Mouse (Mus musculus) MEL (cell line): ENCODE results near the gene Mrps34.

Experiments
- BHLHE40 ChIP-seq: IDR thresholded peaks from 2 replicates; pipeline ENCODE4 v1.6.1; 2012; ENCODE audit warnings: low read depth, mild to moderate bottlenecking, inconsistent platforms, low read length, improper control_type of control experiment, borderline replicate concordance
- CTCF ChIP-seq, 3 experiments: IDR thresholded peaks in 2 of 3; conservative IDR thresholded peaks in 1 of 3; 2 replicates each; pipeline ENCODE4 v1.5.1; 2011 to 2012; ENCODE audit warnings: low read length in 3 of 3, low read depth in 2 of 3, mild to moderate bottlenecking in 2 of 3, improper control_type of control experiment in 1 of 3, inconsistent platforms in 1 of 3, mixed read lengths in 1 of 3, moderate library complexity in 1 of 3; ENCODE audit not compliant: control insufficient read depth in 1 of 3, insufficient read depth in 1 of 3, poor library complexity in 1 of 3, severe bottlenecking in 1 of 3
- EP300 ChIP-seq, 2 experiments: IDR thresholded peaks; 2 replicates each; pipeline ENCODE4 v1.6.1; 2011; ENCODE audit warnings: improper control_type of control experiment in 2 of 2, low read length in 2 of 2, low read depth in 1 of 2, mild to moderate bottlenecking in 1 of 2
- MAFK ChIP-seq: IDR thresholded peaks from 2 replicates; pipeline ENCODE4 v1.6.1; 2011; ENCODE audit warnings: low read depth, mild to moderate bottlenecking, low read length, improper control_type of control experiment, borderline replicate concordance
- MAX ChIP-seq: IDR thresholded peaks from 2 replicates; pipeline ENCODE4 v1.6.1; 2011; ENCODE audit warnings: low read length, improper control_type of control experiment
- MAZ ChIP-seq: IDR thresholded peaks from 2 replicates; pipeline ENCODE4 v1.6.1; 2012; ENCODE audit warnings: low read depth, mild to moderate bottlenecking, inconsistent platforms, low read length, improper control_type of control experiment
- MEF2A ChIP-seq: IDR thresholded peaks from 2 replicates; pipeline ENCODE4 v1.6.1; 2014; ENCODE audit warnings: low read depth, mild to moderate bottlenecking, inconsistent platforms, low read length, improper control_type of control experiment; ENCODE audit not compliant: poor library complexity, insufficient replicate concordance, severe bottlenecking; ENCODE audit errors: extremely low read depth
- POLR2A ChIP-seq, 2 experiments: IDR thresholded peaks; 2 replicates each; pipeline ENCODE4 v1.6.1; 2011 to 2012; ENCODE audit warnings: low read length in 2 of 2, mild to moderate bottlenecking in 2 of 2, control low read depth in 1 of 2, improper control_type of control experiment in 1 of 2, low read depth in 1 of 2, moderate library complexity in 1 of 2; ENCODE audit not compliant: control insufficient read depth in 1 of 2, insufficient read depth in 1 of 2, poor library complexity in 1 of 2
- POLR2AphosphoS2 ChIP-seq: IDR thresholded peaks from 2 replicates; pipeline ENCODE4 v1.6.1; 2011; ENCODE audit warnings: low read length, improper control_type of control experiment
- RAD21 ChIP-seq: IDR thresholded peaks from 2 replicates; pipeline ENCODE4 v1.6.1; 2011; ENCODE audit warnings: mild to moderate bottlenecking, low read depth, low read length, improper control_type of control experiment
- USF1 ChIP-seq: IDR thresholded peaks from 2 replicates; pipeline ENCODE4 v1.6.1; 2014; ENCODE audit warnings: low read depth, mild to moderate bottlenecking, inconsistent platforms, low read length, improper control_type of control experiment, moderate library complexity
- USF2 ChIP-seq, 2 experiments: IDR thresholded peaks; 2 replicates each; pipeline ENCODE4 v1.6.1; 2011 to 2012; ENCODE audit warnings: improper control_type of control experiment in 2 of 2, low read length in 2 of 2, borderline replicate concordance in 1 of 2, inconsistent platforms in 1 of 2, low read depth in 1 of 2, mild to moderate bottlenecking in 1 of 2; ENCODE audit not compliant: insufficient read depth in 1 of 2
- ZNF384 ChIP-seq: IDR thresholded peaks from 2 replicates; pipeline ENCODE4 v1.6.1; 2012; ENCODE audit warnings: low read depth, mild to moderate bottlenecking, inconsistent platforms, low read length, improper control_type of control experiment

DNA sequence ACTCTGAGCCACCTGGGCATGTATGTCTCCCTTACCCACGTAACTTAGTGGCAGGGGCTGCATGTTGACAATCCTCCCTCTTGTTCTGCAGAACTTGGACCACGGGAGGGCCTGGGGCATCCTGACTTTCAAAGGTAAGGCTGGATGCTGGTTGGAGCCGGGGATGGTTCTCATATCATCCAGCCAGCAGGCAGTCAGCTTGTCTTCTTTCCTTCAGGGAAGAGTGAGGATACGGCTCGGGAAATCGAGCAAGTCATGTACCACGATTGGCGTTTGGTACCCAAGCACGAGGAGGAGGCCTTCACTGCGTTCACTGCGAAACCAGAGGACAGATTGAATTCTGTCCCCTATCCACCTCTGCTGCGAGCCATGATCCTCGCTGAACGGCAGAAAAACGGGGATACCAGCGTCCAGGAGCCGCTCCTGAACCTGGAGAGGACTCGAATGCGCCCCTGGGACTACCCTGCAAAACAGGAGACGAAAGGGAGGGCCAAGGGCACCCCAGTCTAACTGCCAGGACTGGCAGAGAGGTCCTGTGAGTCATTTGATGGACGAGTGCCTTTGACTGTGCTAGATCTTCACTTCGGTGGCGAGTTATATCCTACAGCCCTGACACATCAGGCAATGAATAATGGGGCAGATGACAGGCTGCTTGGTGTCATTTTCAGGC lies 790 bp downstream of the Mrps34 start:
- TF ChIP-seq RAD21 = no peak
- no peak for TF ChIP-seq EP300 (IDR thresholded peaks at IDR 0.05; ENCODE audit: low read depth in 1 of 2, low read length in 2 of 2)
- TF ChIP-seq POLR2A (IDR thresholded peaks at IDR 0.05; ENCODE audit: control insufficient read depth in 1 of 2, insufficient read depth in 1 of 2, low read depth in 1 of 2, low read length in 2 of 2, poor library complexity in 1 of 2) = 0 out of 4 replicates have a peak, but pooled peaks of 1 of the 2 experiments have one; percentile 4
- TF ChIP-seq BHLHE40 = no peak
- no peak for TF ChIP-seq CTCF (IDR thresholded peaks at IDR 0.05 in 2 of 3, conservative IDR thresholded peaks at IDR 0.05 in 1 of 3; ENCODE audit: control insufficient read depth in 1 of 3, insufficient read depth in 1 of 3, low read depth in 2 of 3, low read length in 3 of 3, poor library complexity in 1 of 3, severe bottlenecking in 1 of 3)
- TF ChIP-seq MAFK = no peak
- no peak for TF ChIP-seq MAZ
- TF ChIP-seq MEF2A = no peak
- no peak for TF ChIP-seq POLR2AphosphoS2
- no peak for TF ChIP-seq USF1
- TF ChIP-seq ZNF384 = no peak
- TF ChIP-seq USF2 (IDR thresholded peaks at IDR 0.05; ENCODE audit: borderline replicate concordance in 1 of 2, insufficient read depth in 1 of 2, low read depth in 1 of 2, low read length in 2 of 2) = no peak
- no peak for TF ChIP-seq MAX
